Mouse (Mus musculus) heart, postnatal 14 days (tissue): ENCODE results near the gene Gpc6. TPM values are rescaled to one million over a fixed set of nuclear protein-coding genes. Genes with fewer than 3 reads are reported as not detected.

Source experiments
- DNase-seq, 2 experiments: peaks; one replicate each; pipeline ENCODE4 v3.0.0; 2021 to 2022
- intact Hi-C: fragments of 180-260 bp; cut with DNase I; formaldehyde crosslinking; loops from one replicate; pipeline ENCODE4 v1.15.1; 2025
- total RNA-seq, 2 experiments: library from RNA; stranded (reverse); gene quantifications; 2 replicates each; pipeline ENCODE4 v1.2.3; 2021

Gpc6 gene
- total RNA-seq, 2 experiments from 2014 or later: 21.1 to 22.5 TPM

- intact Hi-C loops: no loop called here
- DNase-seq: no peak
Observed at GRCm38 (mm10) chr14:117894869-117895538, 969.9 kb downstream of the Gpc6 start.

GRCm38 (mm10) chr14:117895539-117895912, 970.4 kb downstream of the Gpc6 start:
- peak in 1 of 2 experiments; percentile 37 for DNase-seq
- intact Hi-C loops: no loop called here

GRCm38 (mm10) chr14:117904300-117904699, 979.2 kb downstream of the Gpc6 start:
- DNase-seq: no peak
- intact Hi-C loops: no loop called here

- DNase-seq: no peak
- intact Hi-C loops: no loop called here
Observed at GRCm38 (mm10) chr14:117905701-117906100, 980.6 kb downstream of the Gpc6 start.

GRCm38 (mm10) chr14:117906361-117906760, 981.2 kb downstream of the Gpc6 start:
- intact Hi-C loops: no loop called here

GRCm38 (mm10) chr14:117908231-117908920, 983.3 kb downstream of the Gpc6 start:
- intact Hi-C loops: no loop called here
- peak; percentile 30 to 33 for DNase-seq

More at GRCm38 (mm10) chr14:117906361-117906760, 981.2 kb downstream of the Gpc6 start:
- DNase-seq: no peak

GRCm38 (mm10) chr14:117909046-117909445, 983.9 kb downstream of the Gpc6 start:
- intact Hi-C loops: no loop called here
- DNase-seq: peak in 1 of 2 experiments; percentile 21

GRCm38 (mm10) chr14:117910323-117910722, 985.2 kb downstream of the Gpc6 start:
- no peak for DNase-seq
- intact Hi-C loops: no loop called here

GRCm38 (mm10) chr14:117912624-117913270, 987.6 kb downstream of the Gpc6 start:
- DNase-seq: no peak
- intact Hi-C loops: no loop called here

GRCm38 (mm10) chr14:117916577-117916976, 991.5 kb downstream of the Gpc6 start:
- intact Hi-C loops: no loop called here
- DNase-seq: no peak

- no peak for DNase-seq
- intact Hi-C loops: no loop called here
Observed at GRCm38 (mm10) chr14:117918724-117919123, 993.6 kb downstream of the Gpc6 start.

GRCm38 (mm10) chr14:117919612-117920011, 994.5 kb downstream of the Gpc6 start:
- no peak for DNase-seq
- intact Hi-C loops: no loop called here

- intact Hi-C loops: no loop called here
- DNase-seq: no peak
Observed at GRCm38 (mm10) chr14:117921393-117922014, 996.4 kb downstream of the Gpc6 start.

- DNase-seq: no peak
- intact Hi-C loops: no loop called here
Observed at GRCm38 (mm10) chr14:117923667-117924066, 998.6 kb downstream of the Gpc6 start.

GRCm38 (mm10) chr14:117930105-117930847, 1005.2 kb downstream of the Gpc6 start:
- peak in 1 of 2 experiments; percentile 28 for DNase-seq
- intact Hi-C loops: loop anchor here (10.0 kb wide), 1 partner anchor 345 kb away; no protein-coding TSS in a partner anchor

- intact Hi-C loops: loop anchor here (10.0 kb wide), 1 partner anchor 346 kb away; no protein-coding TSS in a partner anchor
- DNase-seq: peak; percentile 18 to 32
Observed at GRCm38 (mm10) chr14:117930848-117931816, 1006.0 kb downstream of the Gpc6 start.

- no peak for DNase-seq
- intact Hi-C loops: loop anchor here (10.0 kb wide), 1 partner anchor 348 kb away; no protein-coding TSS in a partner anchor
Observed at GRCm38 (mm10) chr14:117932163-117932851, 1007.2 kb downstream of the Gpc6 start.

GRCm38 (mm10) chr14:117938554-117938953, 1013.4 kb downstream of the Gpc6 start:
- DNase-seq: peak; percentile 50 to 65
- intact Hi-C loops: loop anchor here (1.0 to 10.0 kb wide), 3 partner anchors 56 to 354 kb away; no protein-coding TSS in a partner anchor
